In the genomic region with DNA sequence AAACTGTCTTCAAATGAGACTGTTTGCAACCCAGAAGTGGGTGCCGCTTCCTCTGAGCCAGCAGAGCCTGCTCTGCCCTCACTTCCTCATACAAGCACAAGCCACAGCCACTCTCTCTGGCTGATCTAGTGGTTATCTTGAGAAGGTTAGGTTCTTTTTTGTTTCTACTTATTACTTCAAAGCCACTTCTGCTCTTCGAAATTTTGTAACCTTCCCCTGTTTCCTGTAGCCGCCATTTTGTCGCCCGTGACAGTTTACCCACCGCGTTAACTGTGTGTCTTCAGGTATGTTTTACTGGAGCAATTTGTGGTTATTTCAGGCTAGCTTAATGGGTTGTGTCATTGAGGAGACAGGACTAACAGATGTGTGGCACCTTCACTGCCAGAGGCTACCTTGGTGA, we compare ENCODE assay signal across 10 mouse cellular contexts. TPM values are rescaled to one million over a fixed set of nuclear protein-coding genes. Genes with fewer than 3 reads are reported as not detected.
DNase-seq lines count a peak whose midpoint lies in the region; ATAC-seq and TF ChIP-seq lines count a peak whose summit lies in the region.
"Had no signal": no experiment of that assay in that cellular context is flagged by ENCODE, and none has a peak within 500 bp of the region (broad histone marks: within the 10 kb centered on the region; RNA-seq: fewer than 3 reads in every experiment).

No protein-coding gene starts in this region.

- 0 out of 2 replicates have a peak, but pooled peaks cover 4% of the 10 kb centered on the region for H3K36me3 ChIP-seq in thymus, adult 2 months (ENCODE audit: control insufficient read depth, insufficient read depth, low read length)
- no peaks in the 10 kb centered on the region for H3K36me3 ChIP-seq in intestine, embryonic 16.5 days (ENCODE audit: control insufficient read depth, insufficient read depth, low read length)
- no peaks in the 10 kb centered on the region for H3K36me3 ChIP-seq in kidney, embryonic 15.5 days
- H3K36me3 ChIP-seq: hindbrain, embryonic 13.5 days; midbrain, embryonic 15.5 days had no signal

- no peak for TF ChIP-seq POLR2A in thymus, adult 2 months (IDR thresholded peaks at IDR 0.05; ENCODE audit: control insufficient read depth, extremely low read depth, insufficient read depth, low read length, poor library complexity)

- peak overlapping the region; percentile 98 for H3K27ac ChIP-seq in thymus, adult 2 months (ENCODE audit: control insufficient read depth, insufficient read depth, low read length)
- H3K27ac ChIP-seq in intestine, embryonic 16.5 days (ENCODE audit: low read length) = no peak overlapping the region
- H3K27ac ChIP-seq in kidney, embryonic 15.5 days = no peak overlapping the region
- H3K27ac ChIP-seq: hindbrain, embryonic 13.5 days; midbrain, embryonic 15.5 days had no signal

- no peaks in the 10 kb centered on the region for H3K27me3 ChIP-seq in thymus, adult 2 months (ENCODE audit: control insufficient read depth, insufficient read depth, low read length)
- H3K27me3 ChIP-seq in intestine, embryonic 16.5 days (replicated peaks; ENCODE audit: control insufficient read depth, insufficient read depth, low read length) = no peaks in the 10 kb centered on the region
- H3K27me3 ChIP-seq in kidney, embryonic 15.5 days = no peaks in the 10 kb centered on the region
- H3K27me3 ChIP-seq: hindbrain, embryonic 13.5 days; midbrain, embryonic 15.5 days had no signal

- no peak overlapping the region for H3K9ac ChIP-seq in intestine, embryonic 16.5 days (ENCODE audit: low read depth, low read length)
- no peak overlapping the region for H3K9ac ChIP-seq in kidney, embryonic 15.5 days
- H3K9ac ChIP-seq: hindbrain, embryonic 13.5 days; midbrain, embryonic 15.5 days had no signal

- no peaks in the 10 kb centered on the region for H3K9me3 ChIP-seq in intestine, embryonic 16.5 days (ENCODE audit: control insufficient read depth, low read length)
- H3K9me3 ChIP-seq in kidney, embryonic 15.5 days (replicated peaks) = no peaks in the 10 kb centered on the region
- H3K9me3 ChIP-seq: hindbrain, embryonic 13.5 days; midbrain, embryonic 15.5 days had no signal

- WGBS in thymus, adult 2 months = 3% methylated on average over 7 of the region's 7 CpGs
- WGBS in intestine, embryonic 16.5 days = 90% methylated on average over 7 of the region's 7 CpGs
- WGBS in kidney, embryonic 15.5 days = 84% methylated on average over 7 of the region's 7 CpGs

- peak; percentile 93 for DNase-seq in MEL-GATA-1-ER (ENCODE audit: extremely low read depth, low read depth)
- DNase-seq in thymus, adult 2 months = peak; percentile 77
- DNase-seq in gastrocnemius, postnatal 36 days = no peak
- DNase-seq: cerebellum, adult 2 months had no signal

- TF ChIP-seq CTCF in thymus, adult 2 months (IDR thresholded peaks at IDR 0.05; ENCODE audit: borderline replicate concordance, control insufficient read depth, extremely low read depth, insufficient read depth, low read length, poor library complexity) = no peak

- peaks cover 29% of the 10 kb centered on the region for H3K4me1 ChIP-seq in thymus, adult 2 months (replicated peaks; ENCODE audit: control insufficient read depth, insufficient read depth, low read length)
- no peaks in the 10 kb centered on the region for H3K4me1 ChIP-seq in intestine, embryonic 16.5 days (ENCODE audit: control insufficient read depth, insufficient read depth, low read length)
- no peaks in the 10 kb centered on the region for H3K4me1 ChIP-seq in kidney, embryonic 15.5 days
- H3K4me1 ChIP-seq: hindbrain, embryonic 13.5 days; midbrain, embryonic 15.5 days had no signal

- H3K4me3 ChIP-seq in thymus, adult 2 months (ENCODE audit: control insufficient read depth, insufficient read depth, low read length) = peak overlapping the region; percentile 45; the same call in 1 of the 2 replicates
- no peak overlapping the region for H3K4me3 ChIP-seq in intestine, embryonic 16.5 days (ENCODE audit: low read length)
- no peak overlapping the region for H3K4me3 ChIP-seq in kidney, embryonic 15.5 days (replicated peaks)
- H3K4me3 ChIP-seq: hindbrain, embryonic 13.5 days; midbrain, embryonic 15.5 days had no signal

- intact Hi-C loops in gastrocnemius, postnatal 36 days (cut with DNase I) = no loop called here

- no peak overlapping the region for H3K4me2 ChIP-seq in intestine, embryonic 16.5 days (ENCODE audit: low read depth, low read length)
- no peak overlapping the region for H3K4me2 ChIP-seq in kidney, embryonic 15.5 days
- H3K4me2 ChIP-seq: hindbrain, embryonic 13.5 days; midbrain, embryonic 15.5 days had no signal

- peak; percentile 97 to 98 for ATAC-seq in hematopoietic stem cell, adult 5-6 weeks (replicated peaks in 1 of 2; ENCODE audit: insufficient read depth in 1 of 2, low FRiP score in 2 of 2, low TSS enrichment in 1 of 2, low read depth in 1 of 2, poor library complexity in 2 of 2, severe bottlenecking in 2 of 2)
- ATAC-seq in megakaryocyte progenitor cell, adult 5-6 weeks (replicated peaks; ENCODE audit: poor library complexity) = peak; percentile 91
- ATAC-seq in intestine, embryonic 16.5 days = no peak
- no peak for ATAC-seq in kidney, embryonic 15.5 days (replicated peaks; ENCODE audit: low FRiP score)
- ATAC-seq: midbrain, embryonic 15.5 days had no signal

RNA-seq across cellular contexts. Expression of gene Dock8, which starts 53.0 kb away (rescaled TPM):
- 50.4 and 63.4 TPM in 2 replicates for total RNA-seq in hematopoietic stem cell, adult 5-6 weeks (2017)
- 81.8 and 91.6 TPM in 2 replicates for total RNA-seq in megakaryocyte progenitor cell, adult 5-6 weeks (2015)
- 40.7 and 45.9 TPM in 2 replicates for total RNA-seq in megakaryocyte progenitor cell, adult 5-6 weeks (2017)
- polyA plus RNA-seq in thymus, adult 2 months (2012; rRNA removed) = 87.3 and 104 TPM in 2 replicates
- polyA plus RNA-seq in intestine, embryonic 16.5 days (2015; fragmentation: Nextera tagmentation; extraction: Ambion mirVana) = 5.0 and 5.4 TPM in 2 replicates
- 3.7 and 4.2 TPM in 2 replicates for polyA plus RNA-seq in kidney, embryonic 15.5 days (2015; fragmentation: Nextera tagmentation; extraction: Ambion mirVana)
- 1 to 10 TPM; 3.1 to 3.8 TPM for total RNA-seq in gastrocnemius, postnatal 36 days (2021)

Comparison
In these comparisons a context has a peak if more than half of its experiments do, and no peak if none do; other contexts are left out.
1. DNase-seq: peak in MEL-GATA-1-ER (single experiment) and thymus, adult 2 months (single experiment); none in gastrocnemius, postnatal 36 days (0 of 2).
2. ATAC-seq: peak in hematopoietic stem cell, adult 5-6 weeks (2 of 2) and megakaryocyte progenitor cell, adult 5-6 weeks (single experiment); none in intestine, embryonic 16.5 days (single experiment) and kidney, embryonic 15.5 days (single experiment).
3. RNA of gene Dock8, which starts 53.0 kb away (total RNA-seq): 40.7 to 91.6 TPM in megakaryocyte progenitor cell, adult 5-6 weeks and 50.4 to 63.4 TPM in hematopoietic stem cell, adult 5-6 weeks; 3.1 to 3.8 TPM in gastrocnemius, postnatal 36 days; every median in the first group is over 4 times any median in the second.